Mouse (Mus musculus): ENCODE measurements around the gene Hoxa5.

Gene Hoxa5

GRCm38 (mm10) chr6:52204050-52204752 lies at the start of gene Hoxa5:
TSS of gene Hoxa5 (minus strand) at chr6:52204587.
- peak in 1 of 2 experiments; percentile 42 for DNase-seq (ENCODE audit: low spot score in 2 of 2)

GRCm38 (mm10) chr6:52253511-52254500 lies 49.4 kb upstream of the Hoxa5 start:
- DNase-seq (ENCODE audit: low spot score in 2 of 2), result no peak

GRCm38 (mm10) chr6:52252775-52253376 lies 48.5 kb upstream of the Hoxa5 start:
- DNase-seq (ENCODE audit: low spot score in 2 of 2), result no peak

GRCm38 (mm10) chr6:52252016-52252774 lies 47.8 kb upstream of the Hoxa5 start:
- DNase-seq (ENCODE audit: low spot score in 2 of 2), result no peak

- DNase-seq (ENCODE audit: low spot score in 2 of 2), result peak in 1 of 2 experiments; percentile 4
Observed at GRCm38 (mm10) chr6:52251177-52251879, 46.9 kb upstream of the Hoxa5 start.

GRCm38 (mm10) chr6:52249826-52250225 lies 45.4 kb upstream of the Hoxa5 start:
- peak in 1 of 2 experiments; percentile 7 for DNase-seq (ENCODE audit: low spot score in 2 of 2)

- DNase-seq (ENCODE audit: low spot score in 2 of 2), result peak in 1 of 2 experiments; percentile 10
Observed at GRCm38 (mm10) chr6:52249415-52249738, 45.0 kb upstream of the Hoxa5 start.

GRCm38 (mm10) chr6:52248638-52249414 lies 44.4 kb upstream of the Hoxa5 start:
- peak in 1 of 2 experiments; percentile 7 for DNase-seq (ENCODE audit: low spot score in 2 of 2)

- no peak for DNase-seq (ENCODE audit: low spot score in 2 of 2)
Observed at GRCm38 (mm10) chr6:52247766-52248637, 43.6 kb upstream of the Hoxa5 start.

- DNase-seq (ENCODE audit: low spot score in 2 of 2), result no peak
Observed at GRCm38 (mm10) chr6:52246916-52247315, 42.5 kb upstream of the Hoxa5 start.

GRCm38 (mm10) chr6:52246403-52246803 lies 42.0 kb upstream of the Hoxa5 start:
- no peak for DNase-seq (ENCODE audit: low spot score in 2 of 2)

- no peak for DNase-seq (ENCODE audit: low spot score in 2 of 2)
Observed at GRCm38 (mm10) chr6:52245757-52246142, 41.4 kb upstream of the Hoxa5 start, which contains the start of gene Hoxa11. TSS of gene Hoxa11 (minus strand) at chr6:52245810.

- no peak for DNase-seq (ENCODE audit: low spot score in 2 of 2)
Observed at GRCm38 (mm10) chr6:52245040-52245756, 40.8 kb upstream of the Hoxa5 start.

GRCm38 (mm10) chr6:52244471-52245039 lies 40.2 kb upstream of the Hoxa5 start:
- no peak for DNase-seq (ENCODE audit: low spot score in 2 of 2)

GRCm38 (mm10) chr6:52243681-52244121 lies 39.3 kb upstream of the Hoxa5 start:
- DNase-seq (ENCODE audit: low spot score in 2 of 2), result no peak

GRCm38 (mm10) chr6:52242801-52243332 lies 38.5 kb upstream of the Hoxa5 start:
- no peak for DNase-seq (ENCODE audit: low spot score in 2 of 2)

- DNase-seq (ENCODE audit: low spot score in 2 of 2), result peak in 1 of 2 experiments; percentile 10
Observed at GRCm38 (mm10) chr6:52241001-52241621, 36.7 kb upstream of the Hoxa5 start.
